Mouse (Mus musculus): ENCODE measurements around the gene Gm49378.
A peak's percentile ranks its signal among the peaks of the same experiment; 100 is the strongest.

Gm49378 gene

GRCm38 (mm10) chr14:55637795-55638194 lies at the start of gene Gm49378:
Gm49378 (minus strand) TSS chr14:55637895.
- no peak for DNase-seq (ENCODE audit: low spot score in 2 of 2)

GRCm38 (mm10) chr14:55682118-55682493 lies 44.4 kb upstream of the Gm49378 start:
- no peak for DNase-seq (ENCODE audit: low spot score in 2 of 2)

GRCm38 (mm10) chr14:55681160-55682117 lies 43.7 kb upstream of the Gm49378 start, which contains the start of gene Tinf2:
Tinf2 (minus strand) TSS chr14:55681820.
- DNase-seq (ENCODE audit: low spot score in 2 of 2) = peak; percentile 93

GRCm38 (mm10) chr14:55677615-55678014 lies 39.9 kb upstream of the Gm49378 start:
- DNase-seq (ENCODE audit: low spot score in 2 of 2) = no peak

GRCm38 (mm10) chr14:55672741-55673060 lies 35.0 kb upstream of the Gm49378 start:
- DNase-seq (ENCODE audit: low spot score in 2 of 2) = no peak

GRCm38 (mm10) chr14:55671833-55672740 lies 34.4 kb upstream of the Gm49378 start, which contains the start of the genes Gmpr2 and Nedd8:
Gmpr2 (plus strand) TSS chr14:55671941.
Nedd8 (minus strand) TSS chr14:55672124.
- peak; percentile 95 for DNase-seq (ENCODE audit: low spot score in 2 of 2)

- no peak for DNase-seq (ENCODE audit: low spot score in 2 of 2)
Observed at GRCm38 (mm10) chr14:55671486-55671832, 33.8 kb upstream of the Gm49378 start.

GRCm38 (mm10) chr14:55660636-55661035 lies 22.9 kb upstream of the Gm49378 start:
- DNase-seq (ENCODE audit: low spot score in 2 of 2) = no peak

- DNase-seq (ENCODE audit: low spot score in 2 of 2) = peak; percentile 54 to 70
Observed at GRCm38 (mm10) chr14:55659960-55660573, 22.4 kb upstream of the Gm49378 start, which contains the start of gene Mdp1. Mdp1 (minus strand) TSS chr14:55660508.

GRCm38 (mm10) chr14:55658011-55658410 lies 20.3 kb upstream of the Gm49378 start:
- no peak for DNase-seq (ENCODE audit: low spot score in 2 of 2)

GRCm38 (mm10) chr14:55656935-55657334 lies 19.2 kb upstream of the Gm49378 start:
- no peak for DNase-seq (ENCODE audit: low spot score in 2 of 2)

GRCm38 (mm10) chr14:55651528-55651927 lies 13.8 kb upstream of the Gm49378 start:
- DNase-seq (ENCODE audit: low spot score in 2 of 2) = no peak

- no peak for DNase-seq (ENCODE audit: low spot score in 2 of 2)
Observed at GRCm38 (mm10) chr14:55649884-55650283, 12.2 kb upstream of the Gm49378 start, which contains the start of gene Tssk4. Tssk4 (plus strand) TSS chr14:55650184.

- DNase-seq (ENCODE audit: low spot score in 2 of 2) = no peak
Observed at GRCm38 (mm10) chr14:55644261-55644888, 6.7 kb upstream of the Gm49378 start.

GRCm38 (mm10) chr14:55643060-55643907 lies 5.6 kb upstream of the Gm49378 start, which contains the start of gene Tm9sf1:
Tm9sf1 (minus strand) TSS chr14:55643806.
- peak; percentile 91 to 93 for DNase-seq (ENCODE audit: low spot score in 2 of 2)

- no peak for DNase-seq (ENCODE audit: low spot score in 2 of 2)
Observed at GRCm38 (mm10) chr14:55642679-55643059, 5.0 kb upstream of the Gm49378 start.

GRCm38 (mm10) chr14:55641291-55641690 lies 3.6 kb upstream of the Gm49378 start:
- DNase-seq (ENCODE audit: low spot score in 2 of 2) = no peak

- no peak for DNase-seq (ENCODE audit: low spot score in 2 of 2)
Observed at GRCm38 (mm10) chr14:55640816-55641215, 3.1 kb upstream of the Gm49378 start.

GRCm38 (mm10) chr14:55635523-55636007 lies 2.1 kb downstream of the Gm49378 start, which contains the start of gene Ipo4:
Ipo4 (minus strand) TSS chr14:55635957.
- peak; percentile 86 to 89 for DNase-seq (ENCODE audit: low spot score in 2 of 2)

All from heart, adult 9 months (tissue).